Mouse (Mus musculus): Measurements from ENCODE around the gene Ivns1abp. TPM values are rescaled to one million over a fixed set of nuclear protein-coding genes. Genes with fewer than 3 reads are reported as not detected.

Gene Ivns1abp
- total RNA-seq, 2 experiments from 2014 or later, result 97.7 to 99.2 TPM

Other genes with a start within 250 kb of the Ivns1abp start
- gene Gm47985, start 161.9 kb upstream of the Ivns1abp start, total RNA-seq (2021), result not detected
- gene Gm8947, start 152.1 kb upstream of the Ivns1abp start, total RNA-seq (2021), result not detected
- not detected for gene Gm47995, start 146.0 kb upstream of the Ivns1abp start, total RNA-seq (2021)
- not detected for gene 3110040M04Rik, start 140.4 kb upstream of the Ivns1abp start, total RNA-seq (2021)
- gene Gm47996, start 134.3 kb upstream of the Ivns1abp start, total RNA-seq (2021), result not detected
- 10 to 100 TPM; 15.0 to 17.2 TPM for gene Swt1, start 84.0 kb downstream of the Ivns1abp start, total RNA-seq (2021)
- 10 to 100 TPM; 36.1 to 36.5 TPM for gene Trmt1l, start 84.1 kb downstream of the Ivns1abp start, total RNA-seq (2021)
- gene Rnf2, start 156.5 kb downstream of the Ivns1abp start, total RNA-seq (2021), result 10 to 100 TPM; 36.9 to 43.6 TPM
- gene Fam129a, start 226.7 kb downstream of the Ivns1abp start, total RNA-seq (2021), result 1 to 10 TPM; 1.5 to 2.7 TPM